Mouse (Mus musculus): ENCODE measurements around the gene Adgrb3.

GRCm38 (mm10) chr1:25542891-25543290, 286.6 kb downstream of the Adgrb3 start:
- TF ChIP-seq EP300 (IDR thresholded peaks at IDR 0.05; ENCODE audit: low read depth) (no peak), CTCF (IDR thresholded peaks at IDR 0.05; ENCODE audit: low read depth) (no peak)

Measured in heart, postnatal 0 days (tissue).